Mouse (Mus musculus) liver, adult 2 months (tissue): ENCODE measurements around the gene Lars2.
"Not testable (repeated sequence)": the region's sequence is repeated elsewhere in the genome, so short reads cannot be mapped to it uniquely, and the experiment has no call there.

Experiments used
- CTCF ChIP-seq: fragments of 200-500 bp; IDR thresholded peaks from 2 replicates; pipeline ENCODE4 v1.5.1; 2011; ENCODE audit warnings: low read depth, low read length, control low read depth
- POLR2A ChIP-seq: fragments of 200-500 bp; IDR thresholded peaks from 2 replicates; pipeline ENCODE4 v1.6.1; 2011; ENCODE audit warnings: low read length, control low read depth; ENCODE audit not compliant: insufficient read depth; ENCODE audit errors: extremely low read depth

DNA sequence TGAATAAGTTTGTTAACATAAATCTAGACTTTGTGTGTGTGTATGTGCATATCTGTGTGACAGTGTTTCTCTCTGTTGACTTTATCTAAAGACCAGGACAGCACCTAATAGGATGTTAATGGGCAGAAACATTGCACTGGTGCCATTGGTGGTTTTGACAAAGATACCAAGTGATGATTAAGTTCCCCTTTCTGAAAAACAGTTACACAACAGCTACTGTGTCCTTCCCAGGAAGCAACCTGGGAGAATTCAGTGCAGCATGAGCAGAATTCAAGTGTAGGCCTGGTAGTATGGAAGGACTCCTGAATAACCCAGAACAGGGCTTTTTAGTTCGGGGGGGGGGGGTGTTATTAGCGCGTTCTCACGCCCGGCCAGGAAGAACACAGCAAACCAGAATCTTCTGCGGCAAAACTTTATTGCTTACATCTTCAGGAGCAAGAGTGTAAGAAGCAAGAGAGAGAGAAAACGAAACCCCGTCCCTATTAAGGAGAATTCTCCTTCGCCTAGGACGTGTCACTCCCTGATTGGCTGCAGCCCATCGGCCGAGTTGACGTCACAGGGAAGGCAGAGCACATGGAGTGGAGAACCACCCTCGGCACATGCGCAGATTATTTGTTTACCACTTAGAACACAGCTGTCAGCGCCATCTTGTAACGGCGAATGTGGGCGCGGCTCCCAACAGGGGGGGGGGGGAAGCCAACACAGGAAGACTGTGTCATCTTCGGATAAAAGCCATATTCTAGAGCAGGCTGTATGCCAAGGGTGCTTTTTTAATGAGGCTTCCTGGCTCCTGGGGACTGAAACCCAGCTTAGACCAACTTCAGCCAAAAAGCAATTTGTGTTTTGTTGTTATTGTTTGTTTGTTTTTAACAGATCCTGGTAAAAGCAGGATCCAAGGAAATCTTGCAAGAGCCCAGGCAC is 21.6 kb downstream of the Lars2 start:
- TF ChIP-seq CTCF, POLR2A: not testable (repeated sequence)
